Mouse (Mus musculus) layer of hippocampus, adult 8-10 months (tissue): ENCODE data around the gene Fam129a. TPM values are rescaled to one million over a fixed set of nuclear protein-coding genes. Genes with fewer than 3 reads are reported as not detected.

Experiments used
- DNase-seq, 2 experiments: peaks; one replicate each; pipeline ENCODE4 v3.0.0; 2022; ENCODE audit warnings: low spot score in 2 of 2
- total RNA-seq, 4 experiments: library from RNA; stranded (reverse); gene quantifications; 2 replicates each; pipeline ENCODE4 v1.2.4; 2022

Fam129a gene
- total RNA-seq = 1 to 10 TPM; 1.8 to 5.3 (median 3.5) TPM

DNA sequence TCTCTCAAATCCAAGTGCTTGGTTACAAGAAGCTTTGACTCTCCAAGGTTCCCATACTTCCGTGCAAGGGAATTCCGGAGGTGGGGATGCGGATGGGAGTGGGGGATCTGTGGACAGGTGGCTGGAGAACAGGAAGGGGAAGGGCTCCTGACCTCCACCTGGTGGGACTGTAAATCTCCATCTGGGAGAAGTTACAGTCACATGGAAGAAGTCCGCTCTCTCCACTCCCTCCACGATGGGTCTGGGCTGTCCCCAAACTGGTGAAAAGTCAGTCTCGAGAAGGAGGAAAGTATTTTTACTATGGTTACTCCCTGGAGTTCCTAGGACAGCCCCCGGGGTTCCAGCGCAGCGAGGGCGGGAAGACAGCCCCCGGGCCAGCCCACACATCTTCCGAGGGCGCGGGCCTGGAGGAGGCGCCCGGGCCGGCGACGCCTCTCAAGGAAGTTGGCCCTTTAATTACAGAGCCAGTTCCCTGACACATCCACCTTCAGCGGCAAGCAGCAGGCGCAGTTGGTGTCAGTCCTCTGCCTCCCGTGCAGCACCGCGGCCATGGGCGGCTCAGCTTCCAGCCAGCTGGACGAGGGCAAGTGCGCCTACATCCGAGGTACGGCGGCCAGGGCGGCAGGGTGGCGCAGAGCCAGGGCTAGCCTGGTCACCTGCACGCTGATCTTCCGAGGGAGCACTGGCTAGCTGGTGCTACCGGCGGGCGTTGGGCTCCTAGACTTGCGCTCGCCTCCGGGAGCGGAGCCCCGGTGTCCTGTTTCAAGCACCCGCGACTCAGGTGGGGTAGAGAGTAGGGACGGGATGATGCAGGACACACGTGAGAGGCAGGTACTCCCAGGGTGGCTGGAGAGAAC lies at the start of gene Fam129a:
Gene Fam129a, plus strand, starts transcription at position 206 of the 857 bp plus-strand sequence.
- DNase-seq = no peak

DNA sequence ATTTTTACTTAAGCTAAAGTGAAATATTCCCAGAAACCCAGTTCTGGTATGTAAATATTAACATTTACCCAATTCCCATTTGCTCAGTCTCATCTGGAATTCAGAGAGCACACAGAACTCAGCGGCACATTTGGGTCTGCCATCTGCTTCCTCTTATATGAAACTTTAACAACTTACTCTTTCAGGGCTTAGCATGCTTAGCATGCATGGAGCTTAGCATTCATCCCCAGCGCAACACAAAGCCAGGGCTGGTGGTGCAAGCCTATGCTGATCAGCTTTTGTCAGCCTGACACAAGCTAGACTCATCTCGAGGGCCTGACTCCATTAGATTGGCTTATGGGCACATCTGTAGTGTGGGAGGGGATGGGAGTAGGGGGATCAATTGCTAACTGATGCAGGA lies 44.3 kb upstream of the Fam129a start:
- peak; percentile 43 to 48 for DNase-seq

DNA sequence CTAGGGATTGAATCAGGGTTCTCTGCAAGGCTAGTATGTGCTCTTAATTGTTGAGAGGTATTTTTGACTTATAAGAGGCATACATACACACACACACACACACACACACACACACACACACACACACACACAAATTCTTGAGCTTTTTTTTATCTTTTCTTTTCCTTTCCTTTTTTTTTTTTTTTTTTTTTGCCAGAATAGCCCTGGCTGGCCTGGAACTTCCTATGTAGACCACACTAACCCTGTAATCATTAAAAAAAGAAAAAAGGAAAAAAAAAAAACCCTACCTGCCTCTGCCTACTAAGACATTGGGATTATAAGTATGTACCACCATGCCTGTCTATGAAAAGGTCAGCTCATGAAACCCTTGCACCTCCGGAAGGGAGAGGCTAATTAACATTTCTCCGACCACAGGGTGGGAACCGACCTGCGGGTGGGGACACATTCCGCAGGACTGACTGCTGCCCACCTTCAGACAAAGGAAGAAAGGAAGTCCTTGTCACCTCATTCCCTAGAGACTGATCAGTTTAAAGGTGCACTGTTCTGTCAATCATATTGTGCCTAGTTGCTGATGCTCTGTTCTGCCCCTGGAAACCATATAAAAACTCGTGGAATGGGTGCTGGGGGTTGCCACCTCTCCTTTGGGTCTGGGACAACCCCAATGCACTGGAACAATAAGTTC lies 27.0 kb upstream of the Fam129a start:
- DNase-seq = no peak

GRCm38 (mm10) chr1:151544581-151544980 lies 26.4 kb upstream of the Fam129a start:
- no peak for DNase-seq

DNA sequence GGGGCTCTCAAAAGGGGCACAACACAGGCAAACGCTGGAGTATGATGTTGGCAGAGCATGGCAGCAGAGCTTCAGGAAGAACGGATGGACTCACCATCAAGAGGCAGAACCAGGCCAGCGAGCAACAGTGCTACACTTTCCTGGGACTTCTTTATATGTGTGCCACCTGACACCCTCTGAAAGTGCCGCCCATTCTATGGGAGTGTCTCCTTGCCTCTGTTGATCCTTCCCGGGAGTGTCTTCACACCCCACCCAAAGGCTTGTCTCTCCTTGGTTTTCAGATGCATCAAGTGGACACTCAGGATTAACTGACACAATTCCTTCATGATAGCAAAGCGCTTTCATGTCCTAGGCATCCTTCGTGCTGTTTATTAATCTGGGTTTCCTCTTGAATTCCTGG lies 25.4 kb upstream of the Fam129a start:
- DNase-seq = no peak

- no peak for DNase-seq
These were observed 21.9 kb upstream of the Fam129a start for GRCm38 (mm10) chr1:151548896-151549610.

- no peak for DNase-seq
These were observed 21.2 kb upstream of the Fam129a start for GRCm38 (mm10) chr1:151549794-151550193.

DNA sequence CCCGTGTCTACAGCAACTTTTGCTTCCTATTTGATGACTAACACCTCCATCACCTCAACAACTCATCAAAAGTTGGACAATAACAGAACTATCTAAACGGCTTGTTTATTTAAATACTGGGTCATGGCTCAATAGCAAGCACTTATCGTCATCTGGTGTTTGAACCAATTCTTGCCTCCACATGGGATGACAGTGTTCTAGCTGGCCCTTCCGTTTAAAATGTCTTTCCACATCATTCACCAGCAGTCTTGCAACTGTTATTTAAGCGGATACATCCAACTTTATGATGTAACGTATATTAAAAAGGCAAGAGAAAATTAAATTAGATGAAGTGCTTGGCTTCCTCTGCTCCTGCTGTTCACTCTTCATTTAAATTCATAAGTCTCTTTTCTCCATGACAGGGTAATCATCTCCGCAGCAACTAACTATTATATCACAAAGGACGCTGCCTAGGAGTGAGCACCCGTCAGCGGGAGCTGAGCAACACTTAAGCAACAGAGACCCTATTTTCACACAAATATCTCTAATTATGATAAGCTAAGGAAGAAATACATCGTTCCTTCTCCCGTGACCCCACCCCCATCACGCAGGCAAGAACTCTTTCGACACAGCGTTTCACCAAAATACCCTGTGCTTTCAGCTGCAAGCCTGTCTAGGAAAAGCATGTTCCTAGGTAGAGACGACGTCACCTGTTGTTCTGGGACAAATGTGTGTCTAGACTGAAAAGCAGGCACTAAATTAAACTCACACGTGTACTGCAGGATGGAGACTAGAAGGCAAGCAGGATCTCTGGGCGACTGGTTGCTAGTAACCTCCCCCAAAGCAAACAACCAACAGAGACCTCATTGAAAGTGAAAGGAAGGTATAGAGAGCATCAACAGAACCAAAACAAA lies 20.2 kb upstream of the Fam129a start:
- no peak for DNase-seq

DNA sequence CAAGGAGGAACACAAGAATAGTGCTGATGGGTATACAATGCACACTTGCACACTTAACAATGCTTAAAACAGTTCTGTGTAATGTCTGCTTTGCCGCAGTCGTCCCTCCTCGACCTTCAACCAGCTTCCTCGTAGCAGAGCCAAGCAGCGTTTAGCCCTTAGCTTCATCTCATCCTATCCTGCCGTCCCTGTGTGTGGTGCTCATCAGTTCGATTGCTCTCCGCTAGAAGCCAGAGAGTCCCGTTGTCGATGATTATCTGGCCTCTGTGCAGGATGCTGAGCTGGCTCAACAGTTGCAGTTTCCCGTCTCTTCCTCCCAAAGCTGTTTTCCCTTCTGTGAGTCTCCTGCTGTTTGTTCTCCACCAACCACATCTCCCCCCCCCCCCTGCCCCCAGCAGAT lies 10.4 kb upstream of the Fam129a start:
- DNase-seq = no peak

DNA sequence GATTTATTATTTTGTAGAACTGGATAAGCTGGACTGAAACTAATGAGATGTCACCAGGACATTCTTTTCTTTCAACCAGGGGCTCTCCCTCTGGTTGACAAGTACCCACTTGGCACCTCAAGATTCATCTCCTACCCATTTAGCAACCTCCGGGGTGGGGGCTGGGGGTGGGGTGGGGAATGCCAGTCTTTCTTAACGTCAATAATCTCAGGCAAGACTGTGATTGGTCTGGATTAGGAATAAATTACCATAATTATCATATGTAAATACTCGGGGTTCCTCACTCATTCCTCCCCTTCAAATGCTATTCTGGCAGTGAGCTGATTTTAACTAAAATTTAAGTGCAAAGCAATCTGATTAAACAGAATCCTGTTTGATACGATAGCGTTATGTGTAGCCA lies 7.6 kb upstream of the Fam129a start:
- no peak for DNase-seq

GRCm38 (mm10) chr1:151563893-151564292 lies 7.1 kb upstream of the Fam129a start:
- no peak for DNase-seq

GRCm38 (mm10) chr1:151564377-151564776 lies 6.6 kb upstream of the Fam129a start:
- peak; percentile 25 to 74 for DNase-seq

DNA sequence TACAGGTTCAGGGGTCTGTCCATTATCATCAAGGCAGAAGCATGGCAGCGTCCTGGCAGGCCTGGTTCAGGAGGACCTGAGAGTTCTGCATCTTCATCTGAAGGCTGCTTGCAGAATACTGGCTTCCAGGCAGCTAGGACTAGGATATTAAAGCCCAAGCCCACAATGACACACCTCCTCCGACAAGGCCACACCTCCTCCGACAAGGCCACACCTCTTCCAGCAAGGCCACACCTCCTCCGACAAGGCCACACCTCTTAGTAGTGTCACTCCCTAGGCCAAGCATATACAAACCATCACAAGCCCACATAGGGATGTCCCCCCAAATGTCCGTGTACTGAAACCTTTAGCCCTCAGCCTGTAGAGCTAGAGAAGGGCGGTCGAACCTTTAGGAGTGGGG lies 2.3 kb upstream of the Fam129a start:
- no peak for DNase-seq

GRCm38 (mm10) chr1:151571838-151572578 lies 1.0 kb downstream of the Fam129a start:
- no peak for DNase-seq

DNA sequence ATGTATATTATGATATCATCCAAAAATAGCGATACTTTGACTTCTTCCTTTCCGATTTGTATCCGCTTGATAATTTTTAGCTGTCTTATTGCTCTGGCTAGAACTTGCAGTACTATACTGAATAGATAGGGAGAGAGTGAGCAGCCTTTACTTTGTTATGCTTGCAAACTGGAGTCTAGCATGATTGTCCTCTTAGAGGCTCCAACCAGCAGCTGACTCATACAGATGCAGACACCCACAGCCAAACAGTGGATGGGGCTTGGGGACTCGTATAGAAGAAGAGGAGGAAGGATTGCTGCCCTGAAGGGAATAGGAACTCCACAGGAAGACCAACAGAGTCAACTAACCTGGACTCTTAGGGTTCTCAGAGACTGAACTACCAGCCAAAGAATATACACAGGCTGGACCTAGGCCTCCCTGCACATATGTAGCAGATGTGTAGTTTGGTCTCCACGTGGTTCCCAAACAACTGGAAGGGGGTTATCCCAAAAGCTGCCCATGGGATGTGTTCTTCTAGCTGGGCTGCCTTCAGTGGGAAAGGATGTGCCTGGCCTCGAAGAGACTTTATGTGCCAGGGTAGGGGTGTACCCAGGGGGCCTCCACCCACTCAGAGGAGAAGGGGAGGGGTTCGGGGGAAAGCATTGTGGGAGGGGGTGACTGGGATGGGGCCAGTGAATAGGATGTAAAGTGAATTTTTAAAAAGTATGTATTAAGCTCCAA lies 1.8 kb downstream of the Fam129a start:
- no peak for DNase-seq

DNA sequence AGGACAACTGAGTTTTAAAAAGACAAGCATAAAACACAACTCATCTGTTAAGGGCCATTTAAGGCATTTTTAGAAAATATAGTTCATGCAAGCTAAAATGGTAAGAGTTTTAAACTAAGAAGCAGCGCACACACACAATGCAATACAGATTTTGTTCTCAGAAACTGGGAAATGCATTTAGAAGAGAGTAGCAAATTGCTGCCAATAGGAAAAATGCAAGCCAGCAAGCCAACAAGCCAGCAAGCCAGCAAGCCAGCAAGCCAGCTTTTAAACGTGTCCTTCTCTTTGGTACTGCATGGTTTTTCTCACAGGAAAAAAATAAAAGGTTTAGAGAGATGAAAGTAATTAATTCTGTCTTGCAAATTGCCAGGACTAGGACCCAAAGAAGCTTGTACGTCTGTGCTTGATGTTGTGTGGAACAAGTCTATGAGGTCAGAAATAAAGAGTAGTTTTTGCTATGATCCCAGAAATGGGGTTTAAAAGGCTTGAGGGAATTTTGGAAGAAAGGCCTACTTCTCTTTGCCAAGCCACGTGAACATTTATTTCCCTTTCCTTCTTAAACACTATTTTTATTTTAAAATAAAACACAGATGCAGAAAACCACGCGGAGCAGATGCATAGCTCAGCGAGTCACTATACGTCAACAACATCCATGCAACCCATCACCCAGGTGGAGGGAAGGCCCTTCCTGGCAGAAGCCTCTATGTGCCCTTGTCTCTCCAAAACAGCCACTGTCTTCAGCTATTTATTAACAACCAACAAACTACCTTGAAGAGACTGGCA lies 9.4 kb downstream of the Fam129a start:
- DNase-seq = no peak

DNA sequence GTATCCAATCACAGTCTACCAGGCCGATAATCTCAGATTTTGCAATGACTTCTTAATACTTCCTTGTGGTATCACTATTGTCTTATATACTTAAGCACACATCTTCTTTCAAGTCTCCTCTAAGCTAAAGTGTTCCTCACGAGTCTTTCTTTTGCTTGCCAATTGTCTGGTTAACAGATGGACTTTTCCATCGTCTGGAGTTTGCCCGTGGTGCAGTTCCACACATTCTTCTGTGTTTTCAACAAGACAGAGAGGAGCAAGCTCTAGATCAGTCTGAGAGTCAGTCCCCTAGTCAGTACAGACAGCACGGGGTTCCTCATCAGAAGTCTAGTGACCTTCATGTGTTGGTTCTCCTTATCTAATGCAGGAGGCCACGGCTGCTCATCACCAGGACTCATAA lies 10.5 kb downstream of the Fam129a start:
- peak; percentile 6 to 14 for DNase-seq

DNA sequence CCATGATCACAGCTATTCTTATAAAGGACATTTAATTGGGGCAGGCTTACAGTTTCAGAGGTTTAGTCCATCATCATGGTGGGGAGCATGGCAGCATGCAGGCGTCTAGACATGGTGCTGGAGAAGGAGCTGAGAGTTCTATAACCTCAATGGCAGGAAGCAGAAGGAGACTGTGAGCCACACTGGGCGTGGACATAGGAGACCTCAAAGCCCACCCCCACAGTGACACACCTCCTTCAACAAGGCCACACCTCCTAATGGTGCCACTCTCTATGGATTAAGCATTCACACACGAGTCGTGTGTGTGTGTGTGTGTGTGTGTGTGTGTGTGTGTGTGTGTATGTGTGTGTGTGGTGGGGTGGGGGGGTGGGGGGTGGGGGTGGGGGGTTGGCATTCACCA lies 11.0 kb downstream of the Fam129a start:
- DNase-seq = no peak
